ENCODE assay signal across 13 mouse cellular contexts in genomic region chr8:35208357-35208756, GRCm38 (mm10).
DNase-seq lines count a peak whose midpoint lies in the region; ATAC-seq and TF ChIP-seq lines count a peak whose summit lies in the region.
"Had no signal": no experiment of that assay in that cellular context is flagged by ENCODE, and none has a peak within 500 bp of the region (broad histone marks: within the 10 kb centered on the region; RNA-seq: fewer than 3 reads in every experiment).

No protein-coding gene starts in this region.

- H3K27me3 ChIP-seq in heart, postnatal 0 days (ENCODE audit: control insufficient read depth, insufficient read depth, low read length): no peaks in the 10 kb centered on the region
- H3K27me3 ChIP-seq in thymus, adult 2 months (ENCODE audit: control insufficient read depth, insufficient read depth, low read length): no peaks in the 10 kb centered on the region
- H3K27me3 ChIP-seq in kidney, adult 2 months (replicated peaks; ENCODE audit: control insufficient read depth, insufficient read depth, low read length): no peaks in the 10 kb centered on the region

- H3K9ac ChIP-seq in heart, postnatal 0 days (replicated peaks; ENCODE audit: low read depth, low read length): no peak overlapping the region

- peak; percentile 37 for DNase-seq in heart, postnatal 0 days (ENCODE audit: low spot score)
- no peak for DNase-seq in heart, postnatal 4 days
- DNase-seq in CD4-positive, CD25-positive, alpha-beta regulatory T cell, adult 2 months (ENCODE audit: low read depth, low spot score): peak; percentile 71
- DNase-seq in thymus, adult 2 months: peak; percentile 42
- DNase-seq in kidney, adult 2 months: no peak
- DNase-seq in layer of hippocampus, postnatal 36 days: no peak
- no peak for DNase-seq in cerebellum, postnatal 4 days (ENCODE audit: low spot score in 2 of 2)
- DNase-seq: cerebellum, adult 9-11 months; lung, postnatal 10 days; retina, postnatal 1 day had no signal

- no peak overlapping the region for H3K4me3 ChIP-seq in heart, postnatal 0 days (ENCODE audit: low read depth, low read length)
- H3K4me3 ChIP-seq in thymus, adult 2 months (ENCODE audit: control insufficient read depth, insufficient read depth, low read length): no peak overlapping the region
- H3K4me3 ChIP-seq in kidney, adult 2 months (ENCODE audit: insufficient read depth, low read depth, low read length): no peak overlapping the region

- TF ChIP-seq CTCF in heart, postnatal 0 days (IDR thresholded peaks at IDR 0.05; ENCODE audit: low read depth): no peak
- no peak for TF ChIP-seq CTCF in thymus, adult 2 months (IDR thresholded peaks at IDR 0.05; ENCODE audit: borderline replicate concordance, control insufficient read depth, extremely low read depth, insufficient read depth, low read length, poor library complexity)
- TF ChIP-seq CTCF in kidney, adult 2 months (conservative IDR thresholded peaks at IDR 0.05; ENCODE audit: insufficient read depth, insufficient read length, low read depth, low read length): no peak

- TF ChIP-seq EP300 in heart, postnatal 0 days (IDR thresholded peaks at IDR 0.05; ENCODE audit: low read depth): no peak

- H3K9me3 ChIP-seq in heart, postnatal 0 days (replicated peaks; ENCODE audit: control insufficient read depth, low read length): no peaks in the 10 kb centered on the region

- TF ChIP-seq POLR2A in thymus, adult 2 months (IDR thresholded peaks at IDR 0.05; ENCODE audit: control insufficient read depth, extremely low read depth, insufficient read depth, low read length, poor library complexity): no peak
- TF ChIP-seq POLR2A in kidney, adult 2 months (IDR thresholded peaks at IDR 0.05; ENCODE audit: low read depth, low read length): no peak

- peaks cover 32% of the 10 kb centered on the region for H3K4me1 ChIP-seq in heart, postnatal 0 days (ENCODE audit: control insufficient read depth, insufficient read depth)
- H3K4me1 ChIP-seq in thymus, adult 2 months (replicated peaks; ENCODE audit: control insufficient read depth, insufficient read depth, low read length): peaks cover 37% of the 10 kb centered on the region
- no peaks in the 10 kb centered on the region for H3K4me1 ChIP-seq in kidney, adult 2 months (ENCODE audit: control insufficient read depth, insufficient read depth, low read length)

- H3K4me2 ChIP-seq in heart, postnatal 0 days (ENCODE audit: low read depth, low read length): no peak overlapping the region

- H3K27ac ChIP-seq in heart, postnatal 0 days (ENCODE audit: low read depth): peak overlapping the region; percentile 46; the same call in 1 of the 2 replicates
- H3K27ac ChIP-seq in thymus, adult 2 months (ENCODE audit: control insufficient read depth, insufficient read depth, low read length): peak overlapping the region; percentile 81
- H3K27ac ChIP-seq in kidney, adult 2 months (ENCODE audit: insufficient read depth, low read depth, low read length): no peak overlapping the region
- H3K27ac ChIP-seq: hindbrain, postnatal 0 days had no signal

- WGBS in heart, postnatal 0 days: 45% methylated on average over 5 of the region's 5 CpGs
- 31% methylated on average over 5 of the region's 5 CpGs for WGBS in thymus, adult 2 months
- 73% methylated on average over 5 of the region's 5 CpGs for WGBS in kidney, adult 2 months

- ATAC-seq in heart, postnatal 0 days (ENCODE audit: insufficient read depth, low read depth): no peak
- ATAC-seq in granulocyte monocyte progenitor cell, adult 5-6 weeks (replicated peaks; ENCODE audit: poor library complexity, severe bottlenecking): peak; percentile 83
- ATAC-seq: forebrain, embryonic 16.5 days; hindbrain, postnatal 0 days had no signal

- H3K36me3 ChIP-seq in heart, postnatal 0 days (replicated peaks; ENCODE audit: control insufficient read depth, insufficient read depth, low read length): no peaks in the 10 kb centered on the region
- H3K36me3 ChIP-seq in thymus, adult 2 months (ENCODE audit: control insufficient read depth, insufficient read depth, low read length): no peaks in the 10 kb centered on the region
- H3K36me3 ChIP-seq in kidney, adult 2 months (ENCODE audit: control insufficient read depth, insufficient read depth, low read length): no peaks in the 10 kb centered on the region

Comparison
In these comparisons a context has a peak if more than half of its experiments do, and no peak if none do; other contexts are left out.
1. DNase-seq: peak in heart, postnatal 0 days (single experiment), CD4-positive, CD25-positive, alpha-beta regulatory T cell, adult 2 months (single experiment) and thymus, adult 2 months (single experiment); none in heart, postnatal 4 days (single experiment), kidney, adult 2 months (single experiment), layer of hippocampus, postnatal 36 days (0 of 2) and cerebellum, postnatal 4 days (0 of 2).